ENCODE assay signal across 22 mouse cellular contexts in the genomic region with DNA sequence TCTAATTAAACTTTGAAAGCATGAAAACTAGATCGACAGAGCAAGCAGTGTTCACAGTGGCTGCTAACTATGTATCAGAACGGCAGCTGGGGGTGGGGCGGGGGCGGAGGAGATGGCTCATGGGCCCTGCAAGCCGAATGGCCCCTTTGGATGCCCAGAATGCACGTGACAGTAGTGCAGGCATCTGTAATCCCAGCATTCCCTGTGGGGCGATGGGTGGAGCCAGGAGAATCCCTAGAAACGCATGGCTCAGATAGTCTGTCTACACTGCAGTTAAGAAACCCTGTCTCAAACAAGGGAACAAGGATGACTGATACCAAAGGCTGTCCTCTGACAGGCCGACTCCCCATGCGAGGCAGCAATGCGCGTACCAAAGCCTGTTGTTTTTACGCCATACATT. TPM values are rescaled to one million over a fixed set of nuclear protein-coding genes. Genes with fewer than 3 reads are reported as not detected.
"Had no signal": no experiment of that assay in that cellular context is flagged by ENCODE, and none has a peak within 500 bp of the region (broad histone marks: within the 10 kb centered on the region; RNA-seq: fewer than 3 reads in every experiment).

No protein-coding gene starts in this region.

- H3K27me3 ChIP-seq: liver, embryonic 15.5 days; lung, embryonic 15.5 days; midbrain, embryonic 13.5 days; midbrain, embryonic 15.5 days; neural tube, embryonic 12.5 days had no signal

- ATAC-seq: liver, postnatal 0 days; lung, postnatal 0 days; midbrain, embryonic 13.5 days; midbrain, embryonic 15.5 days had no signal

- H3K9ac ChIP-seq: liver, embryonic 15.5 days; liver, postnatal 0 days; lung, embryonic 15.5 days; midbrain, embryonic 13.5 days; midbrain, embryonic 15.5 days; neural tube, embryonic 12.5 days had no signal

- H3K9me3 ChIP-seq: liver, embryonic 15.5 days; lung, embryonic 15.5 days; midbrain, embryonic 13.5 days; midbrain, embryonic 15.5 days; neural tube, embryonic 12.5 days had no signal

- H3K36me3 ChIP-seq: liver, embryonic 15.5 days; lung, embryonic 15.5 days; neural tube, embryonic 12.5 days had no signal

- H3K4me1 ChIP-seq: liver, embryonic 15.5 days; lung, embryonic 15.5 days; megakaryocyte, embryonic 14.5 days; midbrain, embryonic 13.5 days; midbrain, embryonic 15.5 days; neural tube, embryonic 12.5 days had no signal

- DNase-seq: liver, postnatal 0 days; lung, adult 2 months; lung, postnatal 14 days; lung, postnatal 36 days; retina, postnatal 1 day; right cerebral cortex, adult 18-20 months; right cerebral cortex, postnatal 25 days; right cerebral cortex, postnatal 4 days; spleen, adult 18-20 months; thymus, adult 18-20 months; thymus, postnatal 14 days; thymus, postnatal 36 days had no signal

- H3K27ac ChIP-seq: liver, embryonic 15.5 days; lung, embryonic 15.5 days; macrophage; midbrain, embryonic 13.5 days; midbrain, embryonic 15.5 days; neural tube, embryonic 12.5 days had no signal

- H3K4me3 ChIP-seq: liver, embryonic 15.5 days; lung, embryonic 15.5 days; megakaryocyte, embryonic 14.5 days; midbrain, embryonic 13.5 days; midbrain, embryonic 15.5 days; neural tube, embryonic 12.5 days had no signal

- H3K4me2 ChIP-seq: liver, embryonic 15.5 days; lung, embryonic 15.5 days; midbrain, embryonic 11.5 days; midbrain, embryonic 13.5 days; midbrain, embryonic 15.5 days; neural tube, embryonic 12.5 days had no signal

RNA-seq across cellular contexts. Expression of a gene that starts 14.6 kb away (rescaled TPM):
- polyA plus RNA-seq: liver, postnatal 0 days; macrophage; small intestine, adult 2 months had no signal

RNA-seq across cellular contexts. Expression of a gene that starts 43.5 kb away (rescaled TPM):
- polyA plus RNA-seq: liver, embryonic 15.5 days; midbrain, embryonic 11.5 days; neural tube, embryonic 12.5 days had no signal
